Mouse (Mus musculus): ENCODE measurements around the gene Smc1b. TPM values are rescaled to one million over a fixed set of nuclear protein-coding genes. Genes with fewer than 3 reads are reported as not detected.

The Smc1b gene
- polyA plus RNA-seq, 1 experiment: not detected

DNA sequence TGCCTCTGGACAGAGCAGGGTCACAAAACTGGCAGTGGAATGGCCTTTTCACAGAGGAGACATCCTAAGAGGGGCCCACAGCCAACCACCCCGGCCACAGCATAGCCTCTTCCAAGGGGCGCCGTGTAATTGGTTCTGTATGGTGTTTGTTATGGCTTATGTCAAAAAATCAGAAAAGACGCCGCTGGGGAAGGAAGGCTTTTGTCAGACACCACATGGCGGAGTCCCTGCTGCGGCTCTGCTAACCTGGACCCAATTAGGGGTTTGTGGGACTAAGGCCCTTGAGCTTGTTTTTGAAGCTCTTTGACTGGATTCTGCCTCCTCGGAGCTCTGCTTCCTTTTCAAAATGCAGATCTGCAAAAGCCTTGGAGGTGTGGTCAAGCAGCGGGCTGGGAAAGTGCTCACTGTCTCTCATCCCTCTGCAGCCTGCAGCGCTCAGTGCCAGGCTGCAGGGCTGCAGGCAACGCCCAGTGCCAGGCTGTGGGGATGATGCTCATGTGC, 34.7 kb upstream of the Smc1b start:
- no peak overlapping the region for H3K27ac ChIP-seq (ENCODE audit: insufficient read depth, low read depth, low read length)
- TF ChIP-seq POLR2A (IDR thresholded peaks at IDR 0.05; ENCODE audit: borderline replicate concordance, low read depth, low read length): no peak
- no peak for TF ChIP-seq CTCF (IDR thresholded peaks at IDR 0.05; ENCODE audit: low read depth, low read length)

DNA sequence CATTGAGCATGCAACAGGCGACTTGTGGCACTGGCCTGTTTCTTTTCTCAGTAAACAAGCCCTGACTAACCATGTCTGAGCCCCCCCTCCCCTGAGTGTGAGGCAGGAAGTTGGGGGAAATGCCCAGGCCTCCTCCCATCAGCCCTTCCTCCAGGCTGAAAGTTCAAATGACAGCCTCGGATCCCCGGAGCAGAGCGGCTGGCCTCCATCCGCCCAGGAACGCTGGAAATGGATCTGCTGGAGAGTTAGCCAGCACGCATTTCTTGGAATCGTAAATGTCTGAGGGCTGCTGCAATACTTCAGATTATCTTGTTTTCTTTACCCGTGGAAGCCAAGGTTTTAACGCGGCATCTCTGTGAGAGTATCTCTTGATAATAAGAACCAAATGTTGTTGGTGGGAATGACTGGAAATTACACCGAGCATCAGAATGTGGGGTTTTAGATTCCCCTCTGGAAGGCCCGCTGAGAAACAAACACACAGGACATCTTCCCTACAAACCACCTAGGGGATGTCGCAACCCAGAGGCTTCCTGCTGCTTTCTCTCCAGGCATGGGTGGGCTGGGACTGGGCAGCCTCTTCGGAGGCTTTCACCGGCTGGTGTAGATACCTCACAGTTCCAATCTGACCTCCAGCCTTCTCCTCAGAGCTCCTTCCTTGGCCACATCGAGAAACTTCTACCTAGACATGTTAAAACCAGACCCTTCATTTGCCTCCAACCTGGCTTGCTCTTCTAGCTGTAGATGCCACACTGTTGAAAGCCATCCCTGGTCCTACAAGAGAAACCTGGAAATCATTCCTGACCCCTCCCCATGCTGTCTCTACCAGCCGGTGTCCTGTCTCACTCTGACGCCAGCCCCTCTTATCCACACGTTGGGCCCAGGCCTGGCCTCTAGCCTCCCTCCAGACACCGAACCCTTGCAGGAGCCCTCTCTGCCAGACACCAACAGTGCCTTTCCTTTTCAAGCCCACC, 31.2 kb upstream of the Smc1b start:
- Histone ChIP-seq H3K27ac (ENCODE audit: insufficient read depth, low read depth, low read length) (no peak overlapping the region), H3K4me3 (ENCODE audit: insufficient read depth, low read length) (no peak overlapping the region), H3K4me1 (ENCODE audit: control insufficient read depth, insufficient read depth, low read length) (no peaks in the 10 kb centered on the region)
- TF ChIP-seq POLR2A (IDR thresholded peaks at IDR 0.05; ENCODE audit: borderline replicate concordance, low read depth, low read length): no peak
- no peak for TF ChIP-seq CTCF (IDR thresholded peaks at IDR 0.05; ENCODE audit: low read depth, low read length)

More for the DNA sequence above, 34.7 kb upstream of the Smc1b start:
- no peak overlapping the region for H3K4me3 ChIP-seq (ENCODE audit: insufficient read depth, low read length)
- no peaks in the 10 kb centered on the region for H3K4me1 ChIP-seq (ENCODE audit: control insufficient read depth, insufficient read depth, low read length)

DNA sequence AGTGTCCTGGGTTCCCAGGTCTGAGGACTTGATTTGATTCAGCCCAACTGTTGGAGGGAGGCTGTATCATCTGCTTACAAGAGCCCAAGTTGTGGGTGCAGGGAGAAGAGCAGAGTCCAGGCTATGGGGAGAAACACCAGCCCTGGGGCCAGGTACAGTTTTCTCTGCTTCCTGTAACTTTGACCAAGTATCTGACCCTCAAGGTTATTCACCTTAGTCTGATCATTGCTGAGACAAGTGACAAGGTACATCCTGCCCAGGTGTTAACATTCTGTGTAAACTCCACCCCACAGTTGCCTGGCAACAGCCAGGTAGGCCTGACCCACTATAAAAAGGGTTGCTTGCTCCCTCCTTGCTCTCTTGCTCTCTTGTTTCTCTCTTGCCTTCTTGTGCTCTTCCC, 29.7 kb upstream of the Smc1b start:
- H3K4me1 ChIP-seq (ENCODE audit: control insufficient read depth, insufficient read depth, low read length): no peaks in the 10 kb centered on the region
- no peak overlapping the region for H3K27ac ChIP-seq (ENCODE audit: insufficient read depth, low read depth, low read length)
- TF ChIP-seq CTCF (IDR thresholded peaks at IDR 0.05; ENCODE audit: low read depth, low read length): no peak
- no peak overlapping the region for H3K4me3 ChIP-seq (ENCODE audit: insufficient read depth, low read length)

DNA sequence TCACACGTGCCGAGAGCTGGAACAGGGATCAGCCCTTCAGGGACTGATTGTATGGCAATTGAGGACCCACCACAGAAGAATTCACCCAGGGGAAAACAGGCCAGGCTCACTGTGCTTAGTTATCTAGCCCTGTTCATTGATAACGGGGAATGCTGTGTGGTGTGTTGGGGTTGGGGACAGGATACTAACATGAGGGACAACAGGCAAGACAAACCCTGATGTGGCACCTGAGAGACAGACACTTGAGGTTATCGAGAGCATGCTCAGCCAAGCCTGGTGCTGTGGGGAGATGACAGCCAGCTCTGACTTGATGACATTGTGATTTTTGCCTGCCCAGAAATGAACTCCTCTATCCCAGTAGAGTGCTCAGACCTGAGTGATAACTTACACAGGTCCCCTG, 24.4 kb upstream of the Smc1b start:
- no peaks in the 10 kb centered on the region for H3K4me1 ChIP-seq (ENCODE audit: control insufficient read depth, insufficient read depth, low read length)
- H3K27ac ChIP-seq (ENCODE audit: insufficient read depth, low read depth, low read length): no peak overlapping the region
- no peak for TF ChIP-seq POLR2A (IDR thresholded peaks at IDR 0.05; ENCODE audit: borderline replicate concordance, low read depth, low read length)
- TF ChIP-seq CTCF (IDR thresholded peaks at IDR 0.05; ENCODE audit: low read depth, low read length): no peak
- H3K4me3 ChIP-seq (ENCODE audit: insufficient read depth, low read length): no peak overlapping the region

DNA sequence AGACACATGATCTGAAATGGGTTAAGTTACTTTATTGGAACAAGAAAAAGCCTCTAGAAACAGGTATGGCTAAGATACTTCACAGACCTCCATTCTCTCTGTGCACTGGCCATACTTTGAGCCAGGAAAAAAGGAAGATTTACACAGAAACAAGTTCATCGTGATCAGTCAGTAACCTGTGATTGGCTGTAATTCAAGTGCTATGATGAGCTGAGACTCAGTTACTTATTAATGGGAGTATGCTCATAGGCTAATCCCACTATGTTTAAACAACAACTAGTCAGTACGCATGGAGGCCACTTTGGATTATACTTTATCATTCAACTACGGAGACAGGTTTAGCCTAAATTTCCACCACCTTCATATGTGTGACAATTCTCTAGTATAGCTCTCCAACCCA, 22.3 kb upstream of the Smc1b start:
- no peaks in the 10 kb centered on the region for H3K4me1 ChIP-seq (ENCODE audit: control insufficient read depth, insufficient read depth, low read length)
- no peak for TF ChIP-seq POLR2A (IDR thresholded peaks at IDR 0.05; ENCODE audit: borderline replicate concordance, low read depth, low read length)
- TF ChIP-seq CTCF (IDR thresholded peaks at IDR 0.05; ENCODE audit: low read depth, low read length): no peak
- no peak overlapping the region for H3K4me3 ChIP-seq (ENCODE audit: insufficient read depth, low read length)
- no peak overlapping the region for H3K27ac ChIP-seq (ENCODE audit: insufficient read depth, low read depth, low read length)

DNA sequence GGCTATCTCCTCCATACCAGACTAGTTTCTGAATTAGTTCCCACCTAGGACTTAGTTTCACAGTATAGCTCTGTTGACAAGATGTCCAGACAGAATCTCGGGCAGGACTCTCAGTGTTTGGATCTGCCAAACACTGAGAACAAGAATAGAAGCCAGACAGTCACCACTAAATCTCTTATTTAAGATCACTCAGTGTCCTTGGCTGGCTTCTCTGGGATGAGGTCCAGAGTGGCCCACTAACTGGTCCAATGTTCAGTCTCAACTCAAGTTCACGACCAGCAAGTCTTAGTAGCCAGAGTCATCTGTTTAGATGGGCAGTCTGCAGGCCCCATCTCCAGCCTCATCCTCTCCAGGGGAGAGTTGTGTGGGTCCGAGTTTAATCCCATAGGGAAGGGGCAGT, 20.8 kb upstream of the Smc1b start:
- H3K27ac ChIP-seq (ENCODE audit: insufficient read depth, low read depth, low read length): no peak overlapping the region
- TF ChIP-seq POLR2A (IDR thresholded peaks at IDR 0.05; ENCODE audit: borderline replicate concordance, low read depth, low read length): no peak
- no peak for TF ChIP-seq CTCF (IDR thresholded peaks at IDR 0.05; ENCODE audit: low read depth, low read length)
- H3K4me3 ChIP-seq (ENCODE audit: insufficient read depth, low read length): no peak overlapping the region
- no peaks in the 10 kb centered on the region for H3K4me1 ChIP-seq (ENCODE audit: control insufficient read depth, insufficient read depth, low read length)

DNA sequence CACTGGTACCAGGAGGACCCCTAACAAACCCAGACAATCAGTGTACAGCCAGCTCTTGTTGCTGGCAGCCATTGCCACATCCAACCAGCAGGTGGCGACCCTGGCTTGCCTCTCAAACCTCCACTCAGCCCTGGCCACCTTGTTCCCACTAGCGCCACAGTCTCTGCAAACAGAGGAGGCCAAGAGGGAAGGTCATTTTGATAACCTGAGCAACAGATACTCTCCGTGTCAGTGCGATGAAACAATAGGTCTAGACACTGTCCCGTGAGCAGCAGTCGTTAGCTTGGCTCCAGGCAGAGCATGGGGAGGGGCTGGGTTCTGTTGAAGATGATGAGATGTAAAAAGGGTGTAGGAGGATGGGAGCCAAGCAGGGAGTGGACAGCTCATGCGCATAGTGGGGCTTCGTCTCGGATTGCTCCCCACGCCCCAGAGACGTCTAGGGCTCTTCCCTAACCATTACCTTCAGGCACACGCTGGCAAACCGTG, 19.7 kb upstream of the Smc1b start:
- Histone ChIP-seq H3K4me1 (ENCODE audit: control insufficient read depth, insufficient read depth, low read length) (no peaks in the 10 kb centered on the region), H3K27ac (ENCODE audit: insufficient read depth, low read depth, low read length) (no peak overlapping the region), H3K4me3 (ENCODE audit: insufficient read depth, low read length) (no peak overlapping the region)
- TF ChIP-seq CTCF (IDR thresholded peaks at IDR 0.05; ENCODE audit: low read depth, low read length) (peak; percentile 78), POLR2A (IDR thresholded peaks at IDR 0.05; ENCODE audit: borderline replicate concordance, low read depth, low read length) (no peak)

DNA sequence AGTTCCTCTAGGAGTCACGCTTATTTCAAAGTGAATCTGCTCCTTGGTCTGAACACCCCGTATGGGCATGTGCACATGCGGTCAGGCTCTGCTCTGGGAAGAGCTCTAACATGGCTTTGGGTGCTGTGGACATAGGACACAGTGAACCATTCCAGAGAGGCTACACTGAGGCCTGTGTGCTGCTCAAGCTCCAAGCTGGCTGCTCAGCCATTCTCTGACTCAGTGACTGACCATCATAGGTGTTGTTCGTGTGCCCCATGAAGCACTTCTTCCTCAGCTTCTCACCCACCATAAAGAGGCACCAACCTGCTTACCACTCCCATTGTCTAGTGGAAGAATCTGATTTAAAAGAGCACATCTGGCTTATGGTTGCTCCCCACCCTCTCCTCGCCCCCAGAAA, 12.5 kb upstream of the Smc1b start:
- no peak overlapping the region for H3K4me3 ChIP-seq (ENCODE audit: insufficient read depth, low read length)
- H3K27ac ChIP-seq (ENCODE audit: insufficient read depth, low read depth, low read length): no peak overlapping the region
- H3K4me1 ChIP-seq (ENCODE audit: control insufficient read depth, insufficient read depth, low read length): no peaks in the 10 kb centered on the region
- no peak for TF ChIP-seq CTCF (IDR thresholded peaks at IDR 0.05; ENCODE audit: low read depth, low read length)

DNA sequence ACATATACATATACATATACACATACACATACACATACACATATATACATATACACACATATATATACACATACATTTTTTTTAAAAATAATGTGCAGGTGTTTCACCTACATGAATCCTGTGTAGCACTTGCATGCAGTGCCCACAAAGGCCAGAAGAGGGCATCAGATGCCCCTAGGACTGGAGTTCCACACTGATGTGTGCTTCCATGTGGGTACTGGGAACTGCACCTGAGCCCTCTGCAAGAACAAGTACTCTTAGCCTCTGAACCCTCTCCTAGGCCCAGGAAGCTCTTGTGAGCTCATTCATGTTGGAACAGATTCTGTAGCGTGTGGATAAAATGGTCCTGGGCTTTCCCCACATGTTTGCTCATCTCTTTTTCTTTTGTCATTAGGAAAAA, 12.0 kb upstream of the Smc1b start:
- no peak overlapping the region for H3K4me3 ChIP-seq (ENCODE audit: insufficient read depth, low read length)
- H3K27ac ChIP-seq (ENCODE audit: insufficient read depth, low read depth, low read length): no peak overlapping the region
- no peaks in the 10 kb centered on the region for H3K4me1 ChIP-seq (ENCODE audit: control insufficient read depth, insufficient read depth, low read length)
- no peak for TF ChIP-seq POLR2A (IDR thresholded peaks at IDR 0.05; ENCODE audit: borderline replicate concordance, low read depth, low read length)
- TF ChIP-seq CTCF (IDR thresholded peaks at IDR 0.05; ENCODE audit: low read depth, low read length): no peak

DNA sequence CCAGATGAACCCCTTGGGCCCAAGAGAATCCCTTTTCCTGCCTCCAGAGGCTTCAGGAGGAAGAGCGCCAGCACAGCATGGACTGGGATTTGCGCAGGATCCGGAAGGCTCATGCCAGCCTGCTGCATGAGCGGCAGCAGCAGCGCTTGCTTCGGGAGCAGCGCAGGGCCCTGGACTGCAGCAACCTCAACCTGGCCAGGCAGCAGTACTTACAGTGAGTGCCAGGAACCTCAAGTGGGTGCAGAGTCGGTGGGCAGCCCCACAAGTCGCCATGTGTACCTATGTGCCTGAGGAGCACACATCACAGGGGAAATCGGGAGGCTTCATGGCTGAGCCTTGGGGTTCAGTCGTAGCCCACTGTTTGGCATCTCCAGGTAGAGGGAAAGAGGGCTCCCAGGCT, 11.4 kb upstream of the Smc1b start:
- Histone ChIP-seq H3K4me1 (ENCODE audit: control insufficient read depth, insufficient read depth, low read length) (no peaks in the 10 kb centered on the region), H3K4me3 (ENCODE audit: insufficient read depth, low read length) (no peak overlapping the region), H3K27ac (ENCODE audit: insufficient read depth, low read depth, low read length) (no peak overlapping the region)
- TF ChIP-seq CTCF (IDR thresholded peaks at IDR 0.05; ENCODE audit: low read depth, low read length) (no peak), POLR2A (IDR thresholded peaks at IDR 0.05; ENCODE audit: borderline replicate concordance, low read depth, low read length) (no peak)
